Mouse (Mus musculus) monocyte, adult 2 months (primary cell): ENCODE data around the gene Ndufa4l2.

Source experiments
- DNase-seq, 2 experiments: peaks; one replicate each; pipeline ENCODE4 v3.0.0; 2022; ENCODE audit warnings: low spot score in 2 of 2, low read depth in 1 of 2

The Ndufa4l2 gene

DNA sequence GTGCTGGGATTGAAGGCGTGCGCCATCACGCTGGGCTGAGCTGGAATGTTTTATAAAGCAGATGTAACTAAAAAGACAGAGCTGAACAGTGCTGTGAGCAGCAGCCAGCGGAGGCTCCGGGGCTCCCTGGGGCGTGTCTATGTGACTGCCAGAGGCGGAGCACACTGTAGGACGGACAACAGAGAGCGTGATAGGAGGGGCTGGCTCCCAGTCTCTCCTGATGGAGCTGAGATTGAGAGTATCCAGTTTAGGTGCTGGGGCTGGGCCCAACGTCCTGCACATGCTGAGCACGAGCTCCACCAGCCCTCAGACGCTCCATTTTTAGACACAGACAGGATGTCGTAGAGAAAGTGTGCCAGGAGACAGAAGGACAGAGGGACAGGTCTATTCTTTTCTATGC lies 49.5 kb downstream of the Ndufa4l2 start:
- no peak for DNase-seq
